Mouse (Mus musculus): Measurements from ENCODE around the gene Ksr1.

Gene Ksr1

GRCm38 (mm10) chr11:79033636-79034035, 112.6 kb downstream of the Ksr1 start:
- peak; percentile 55 for DNase-seq

GRCm38 (mm10) chr11:79033021-79033420, 113.2 kb downstream of the Ksr1 start:
- peak; percentile 48 for DNase-seq

- DNase-seq = no peak
These were observed 114.8 kb downstream of the Ksr1 start for GRCm38 (mm10) chr11:79031452-79031746.

GRCm38 (mm10) chr11:79030570-79031451, 115.4 kb downstream of the Ksr1 start:
- DNase-seq = peak; percentile 96

GRCm38 (mm10) chr11:79023751-79024150, 122.5 kb downstream of the Ksr1 start:
- peak; percentile 46 for DNase-seq

- peak; percentile 85 for DNase-seq
These were observed 122.9 kb downstream of the Ksr1 start for GRCm38 (mm10) chr11:79023342-79023741.

GRCm38 (mm10) chr11:79022836-79023235, 123.4 kb downstream of the Ksr1 start:
- DNase-seq = peak; percentile 66

- peak; percentile 42 for DNase-seq
These were observed 125.6 kb downstream of the Ksr1 start for GRCm38 (mm10) chr11:79020535-79021045.

GRCm38 (mm10) chr11:79019839-79020534, 126.2 kb downstream of the Ksr1 start:
- DNase-seq = peak; percentile 82

- peak; percentile 94 for DNase-seq
These were observed 127.1 kb downstream of the Ksr1 start for GRCm38 (mm10) chr11:79018954-79019704.

GRCm38 (mm10) chr11:79017161-79017606, 129.0 kb downstream of the Ksr1 start:
- DNase-seq = peak; percentile 34

GRCm38 (mm10) chr11:79016236-79016635, 130.0 kb downstream of the Ksr1 start:
- DNase-seq = peak; percentile 33

GRCm38 (mm10) chr11:79015660-79016215, 130.5 kb downstream of the Ksr1 start:
- peak; percentile 61 for DNase-seq

GRCm38 (mm10) chr11:79014602-79015325, 131.4 kb downstream of the Ksr1 start:
- peak; percentile 27 for DNase-seq

- peak; percentile 19 for DNase-seq
These were observed 132.4 kb downstream of the Ksr1 start for GRCm38 (mm10) chr11:79013806-79014205.

- peak; percentile 7 for DNase-seq
These were observed 133.2 kb downstream of the Ksr1 start for GRCm38 (mm10) chr11:79013056-79013455.

- peak; percentile 6 for DNase-seq
These were observed 133.7 kb downstream of the Ksr1 start for GRCm38 (mm10) chr11:79012529-79012928.

- DNase-seq = no peak
These were observed 137.3 kb downstream of the Ksr1 start for GRCm38 (mm10) chr11:79008891-79009290.

GRCm38 (mm10) chr11:79008007-79008775, 138.0 kb downstream of the Ksr1 start:
- DNase-seq = peak; percentile 53

GRCm38 (mm10) chr11:79007356-79007755, 138.9 kb downstream of the Ksr1 start:
- DNase-seq = peak; percentile 10

- no peak for DNase-seq
These were observed 139.8 kb downstream of the Ksr1 start for GRCm38 (mm10) chr11:79006417-79006816.
